Mouse (Mus musculus): ENCODE measurements around the gene Sema7a. TPM values are rescaled to one million over a fixed set of nuclear protein-coding genes. Genes with fewer than 3 reads are reported as not detected.

Gene Sema7a
- polyA plus RNA-seq, 1 experiment from 2014 or later = 0.44 TPM

DNA sequence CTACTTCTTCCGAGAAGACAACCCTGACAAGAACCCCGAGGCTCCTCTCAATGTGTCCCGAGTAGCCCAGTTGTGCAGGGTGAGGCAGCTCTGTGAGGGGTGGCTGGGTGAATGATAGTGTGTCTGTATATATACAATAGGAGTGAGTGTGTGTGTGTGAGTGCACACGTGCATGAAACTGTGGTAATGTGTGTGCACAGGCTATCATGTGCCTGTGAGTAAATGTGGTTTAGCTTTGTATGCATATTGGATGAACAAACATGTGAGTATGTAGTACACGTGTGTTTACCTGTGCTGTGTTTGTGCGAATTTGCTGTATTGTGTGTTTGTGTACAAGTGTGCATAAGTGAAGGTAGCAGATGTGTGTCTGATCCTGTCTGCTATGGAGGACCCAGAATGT lies 15.9 kb downstream of the Sema7a start:
- H3K27ac ChIP-seq = no peak overlapping the region
- H3K36me3 ChIP-seq = no peaks in the 10 kb centered on the region
- H3K9ac ChIP-seq = no peak overlapping the region
- WGBS = 82% methylated on average over 6 of the region's 6 CpGs
- H3K4me2 ChIP-seq = no peak overlapping the region
- no peaks in the 10 kb centered on the region for H3K9me3 ChIP-seq
- 0 out of 2 replicates have a peak, but pooled peaks cover 2% of the 10 kb centered on the region for H3K27me3 ChIP-seq
- no peak for ATAC-seq (ENCODE audit: insufficient number of reproducible peaks, low FRiP score, low TSS enrichment, low read depth)
- no peak overlapping the region for H3K4me3 ChIP-seq
- H3K4me1 ChIP-seq = peaks cover 4% of the 10 kb centered on the region; the same call in 1 of the 2 replicates

DNA sequence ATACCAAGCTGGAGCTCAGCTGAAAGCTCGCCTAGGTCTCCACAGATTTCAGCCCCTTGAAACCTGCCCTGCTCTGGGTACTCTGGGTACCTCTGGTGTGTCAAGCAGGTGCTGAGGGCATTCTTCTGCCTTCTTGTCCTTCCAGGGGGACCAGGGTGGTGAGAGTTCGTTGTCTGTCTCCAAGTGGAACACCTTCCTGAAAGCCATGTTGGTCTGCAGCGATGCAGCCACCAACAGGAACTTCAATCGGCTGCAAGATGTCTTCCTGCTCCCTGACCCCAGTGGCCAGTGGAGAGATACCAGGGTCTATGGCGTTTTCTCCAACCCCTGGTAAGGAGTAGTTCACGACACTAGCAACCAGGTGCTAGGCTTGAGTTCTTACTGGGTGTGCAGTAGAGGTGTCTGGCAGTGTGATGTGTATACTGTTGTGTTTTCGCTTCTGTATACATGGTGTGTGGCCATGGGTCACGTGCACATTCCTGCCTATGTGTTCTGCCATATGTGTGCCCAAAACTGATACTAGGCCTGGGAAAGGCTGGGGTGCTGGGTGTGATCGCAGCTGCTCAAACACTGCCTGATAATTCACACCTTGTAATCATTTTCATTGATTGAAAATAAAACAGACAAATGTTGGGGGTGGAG lies 16.4 kb downstream of the Sema7a start:
- WGBS = 82% methylated on average over 9 of the region's 9 CpGs
- H3K4me1 ChIP-seq = peaks cover 4% of the 10 kb centered on the region; the same call in 1 of the 2 replicates
- no peak for ATAC-seq (ENCODE audit: insufficient number of reproducible peaks, low FRiP score, low TSS enrichment, low read depth)

DNA sequence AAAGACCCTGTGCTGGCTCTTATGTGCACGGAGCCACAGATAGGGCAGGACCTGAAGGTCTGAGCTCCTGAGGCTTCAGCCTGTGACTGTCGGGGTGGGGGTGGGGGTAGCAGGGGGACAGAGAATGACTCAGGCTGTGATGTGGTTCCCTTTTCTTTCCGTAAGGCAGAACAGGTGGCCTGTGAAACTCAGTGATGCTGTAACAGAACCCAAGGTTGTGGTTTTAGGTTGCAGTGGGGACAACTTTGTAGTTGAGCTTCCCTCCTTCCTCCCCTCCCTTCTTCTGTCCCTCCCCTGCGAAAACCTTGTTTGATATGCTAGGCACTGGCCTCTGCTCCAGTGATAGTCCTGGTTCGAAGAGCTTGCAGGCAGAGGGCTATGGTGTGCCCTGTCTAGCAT lies 16.9 kb downstream of the Sema7a start:
- ATAC-seq (ENCODE audit: insufficient number of reproducible peaks, low FRiP score, low TSS enrichment, low read depth) = no peak
- Histone ChIP-seq H3K27ac (no peak overlapping the region), H3K9me3 (no peaks in the 10 kb centered on the region), H3K9ac (no peak overlapping the region), H3K4me3 (no peak overlapping the region), H3K4me1 (peaks cover under 1% of the 10 kb centered on the region; the same call in 1 of the 2 replicates), H3K27me3 (no peaks in the 10 kb centered on the region), H3K36me3 (no peaks in the 10 kb centered on the region), H3K4me2 (no peak overlapping the region)
- WGBS = 72% methylated on average over 5 of the region's 5 CpGs

More for the DNA sequence above, 16.4 kb downstream of the Sema7a start:
- H3K9me3 ChIP-seq = no peaks in the 10 kb centered on the region
- H3K4me2 ChIP-seq = no peak overlapping the region
- no peak overlapping the region for H3K4me3 ChIP-seq
- H3K36me3 ChIP-seq = no peaks in the 10 kb centered on the region
- no peak overlapping the region for H3K27ac ChIP-seq
- H3K27me3 ChIP-seq = no peaks in the 10 kb centered on the region
- no peak overlapping the region for H3K9ac ChIP-seq

DNA sequence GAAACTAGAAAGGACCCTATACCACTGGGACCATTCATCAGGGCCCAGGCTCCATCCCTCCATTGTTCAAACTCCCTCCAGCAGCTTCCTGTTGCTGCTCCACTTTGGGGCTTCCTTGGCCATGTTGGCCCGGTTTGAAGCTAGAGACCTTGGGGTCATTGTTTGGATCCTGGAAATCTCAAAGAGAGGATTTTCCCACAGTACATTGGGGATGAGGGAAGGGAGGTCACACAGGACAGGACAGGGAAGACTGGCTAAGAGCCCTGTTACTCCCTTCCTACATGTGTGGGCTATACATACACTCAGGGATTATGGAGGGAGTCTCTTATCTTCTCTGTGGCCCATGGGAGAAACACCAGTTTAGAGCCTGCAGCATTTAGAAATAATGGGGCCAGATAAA lies 18.7 kb downstream of the Sema7a start:
- ATAC-seq (ENCODE audit: insufficient number of reproducible peaks, low FRiP score, low TSS enrichment, low read depth) = no peak
- H3K9me3 ChIP-seq = no peaks in the 10 kb centered on the region
- no peak overlapping the region for H3K4me2 ChIP-seq
- H3K4me1 ChIP-seq = no peaks in the 10 kb centered on the region
- H3K27me3 ChIP-seq = no peaks in the 10 kb centered on the region
- no peak overlapping the region for H3K9ac ChIP-seq
- no peak overlapping the region for H3K4me3 ChIP-seq
- H3K36me3 ChIP-seq = no peaks in the 10 kb centered on the region
- no peak overlapping the region for H3K27ac ChIP-seq
- 90% methylated on average over 1 of the region's 1 CpGs for WGBS

DNA sequence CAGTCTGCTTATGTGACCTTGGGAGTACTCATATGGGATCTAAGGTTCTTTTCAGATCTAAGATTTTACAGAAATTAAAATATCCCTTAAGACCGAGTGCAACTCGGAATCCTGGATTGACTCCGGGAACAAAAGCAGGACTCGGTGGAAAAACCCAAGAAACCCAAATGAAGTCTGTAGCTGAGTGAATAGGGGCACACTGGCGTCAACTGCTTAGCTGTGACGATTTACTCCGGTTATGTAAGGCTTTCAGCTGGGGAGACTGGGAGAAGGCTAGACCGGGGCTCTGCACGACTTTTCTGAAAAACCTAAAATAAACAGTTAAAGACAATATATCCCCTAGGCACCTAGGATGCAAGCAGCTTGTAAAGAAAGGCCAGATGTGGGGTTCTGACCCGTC lies 19.5 kb downstream of the Sema7a start:
- H3K27me3 ChIP-seq = no peaks in the 10 kb centered on the region
- no peaks in the 10 kb centered on the region for H3K4me1 ChIP-seq
- no peak overlapping the region for H3K4me3 ChIP-seq
- 57% methylated on average over 10 of the region's 10 CpGs for WGBS
- no peak for ATAC-seq (ENCODE audit: insufficient number of reproducible peaks, low FRiP score, low TSS enrichment, low read depth)
- H3K9ac ChIP-seq = no peak overlapping the region
- no peak overlapping the region for H3K27ac ChIP-seq
- no peaks in the 10 kb centered on the region for H3K9me3 ChIP-seq
- H3K36me3 ChIP-seq = no peaks in the 10 kb centered on the region
- H3K4me2 ChIP-seq = no peak overlapping the region

DNA sequence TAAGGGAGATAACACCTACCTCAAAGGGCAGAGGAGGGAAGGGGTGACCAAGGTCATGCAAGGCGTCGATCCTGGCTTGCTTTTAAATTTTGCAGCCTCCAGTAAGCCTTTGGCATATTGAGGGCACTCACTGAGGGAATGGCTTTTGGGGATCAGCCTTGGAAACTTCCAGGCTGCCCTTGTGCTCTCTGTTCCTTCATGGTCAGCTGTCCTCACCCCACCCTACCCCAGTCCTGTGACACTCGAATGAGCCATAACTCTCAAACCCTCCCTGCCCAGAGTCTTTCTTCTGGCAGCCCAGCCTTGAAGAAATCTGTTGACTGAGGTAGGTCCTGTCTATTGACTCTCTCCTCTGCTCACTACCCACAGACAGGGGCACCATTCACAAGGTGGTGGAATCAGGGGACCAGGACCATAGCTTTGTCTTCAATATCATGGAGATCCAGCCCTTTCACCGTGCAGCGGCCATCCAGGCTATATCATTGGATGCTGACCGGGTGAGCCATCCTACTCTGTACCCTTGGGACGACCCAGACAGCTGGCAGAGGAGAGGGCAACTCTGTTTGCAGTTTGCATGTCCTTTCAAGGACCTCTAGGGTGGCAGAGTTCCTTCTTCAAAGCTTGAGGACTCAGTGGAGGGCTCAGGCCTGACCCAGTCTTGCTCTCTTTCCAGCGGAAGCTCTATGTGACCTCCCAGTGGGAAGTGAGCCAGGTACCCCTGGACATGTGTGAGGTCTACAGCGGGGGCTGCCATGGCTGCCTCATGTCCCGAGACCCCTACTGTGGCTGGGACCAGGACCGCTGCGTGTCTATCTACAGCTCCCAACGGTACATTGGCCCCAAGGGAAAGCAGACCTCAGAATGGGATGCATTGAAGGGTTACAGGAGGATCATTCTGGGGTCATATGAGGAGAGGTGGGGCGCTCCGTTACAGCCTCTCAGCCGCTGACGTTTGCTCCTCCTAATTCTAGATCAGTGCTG lies 20.3 kb downstream of the Sema7a start:
- Histone ChIP-seq H3K27me3 (no peaks in the 10 kb centered on the region), H3K4me3 (no peak overlapping the region), H3K4me1 (no peaks in the 10 kb centered on the region), H3K27ac (no peak overlapping the region), H3K9me3 (no peaks in the 10 kb centered on the region), H3K9ac (no peak overlapping the region), H3K4me2 (no peak overlapping the region), H3K36me3 (no peaks in the 10 kb centered on the region)
- WGBS = 76% methylated on average over 17 of the region's 17 CpGs
- no peak for ATAC-seq (ENCODE audit: insufficient number of reproducible peaks, low FRiP score, low TSS enrichment, low read depth)

DNA sequence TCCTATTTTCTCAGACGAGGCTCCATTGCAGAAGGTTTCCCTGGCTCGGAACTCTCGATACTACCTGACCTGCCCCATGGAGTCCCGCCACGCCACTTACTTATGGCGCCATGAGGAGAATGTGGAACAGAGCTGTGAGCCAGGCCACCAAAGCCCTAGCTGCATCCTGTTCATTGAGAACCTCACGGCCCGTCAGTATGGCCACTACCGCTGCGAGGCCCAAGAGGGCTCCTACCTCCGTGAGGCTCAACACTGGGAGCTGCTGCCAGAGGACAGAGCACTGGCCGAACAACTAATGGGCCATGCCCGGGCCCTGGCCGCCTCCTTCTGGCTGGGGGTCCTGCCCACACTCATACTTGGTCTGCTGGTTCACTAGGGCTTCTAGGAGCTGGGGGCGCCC lies 21.3 kb downstream of the Sema7a start:
- Histone ChIP-seq H3K9me3 (no peaks in the 10 kb centered on the region), H3K9ac (no peak overlapping the region), H3K4me1 (no peaks in the 10 kb centered on the region), H3K27me3 (no peaks in the 10 kb centered on the region), H3K4me3 (no peak overlapping the region), H3K4me2 (no peak overlapping the region), H3K36me3 (no peaks in the 10 kb centered on the region), H3K27ac (no peak overlapping the region)
- no peak for ATAC-seq (ENCODE audit: insufficient number of reproducible peaks, low FRiP score, low TSS enrichment, low read depth)
- 84% methylated on average over 15 of the region's 15 CpGs for WGBS

DNA sequence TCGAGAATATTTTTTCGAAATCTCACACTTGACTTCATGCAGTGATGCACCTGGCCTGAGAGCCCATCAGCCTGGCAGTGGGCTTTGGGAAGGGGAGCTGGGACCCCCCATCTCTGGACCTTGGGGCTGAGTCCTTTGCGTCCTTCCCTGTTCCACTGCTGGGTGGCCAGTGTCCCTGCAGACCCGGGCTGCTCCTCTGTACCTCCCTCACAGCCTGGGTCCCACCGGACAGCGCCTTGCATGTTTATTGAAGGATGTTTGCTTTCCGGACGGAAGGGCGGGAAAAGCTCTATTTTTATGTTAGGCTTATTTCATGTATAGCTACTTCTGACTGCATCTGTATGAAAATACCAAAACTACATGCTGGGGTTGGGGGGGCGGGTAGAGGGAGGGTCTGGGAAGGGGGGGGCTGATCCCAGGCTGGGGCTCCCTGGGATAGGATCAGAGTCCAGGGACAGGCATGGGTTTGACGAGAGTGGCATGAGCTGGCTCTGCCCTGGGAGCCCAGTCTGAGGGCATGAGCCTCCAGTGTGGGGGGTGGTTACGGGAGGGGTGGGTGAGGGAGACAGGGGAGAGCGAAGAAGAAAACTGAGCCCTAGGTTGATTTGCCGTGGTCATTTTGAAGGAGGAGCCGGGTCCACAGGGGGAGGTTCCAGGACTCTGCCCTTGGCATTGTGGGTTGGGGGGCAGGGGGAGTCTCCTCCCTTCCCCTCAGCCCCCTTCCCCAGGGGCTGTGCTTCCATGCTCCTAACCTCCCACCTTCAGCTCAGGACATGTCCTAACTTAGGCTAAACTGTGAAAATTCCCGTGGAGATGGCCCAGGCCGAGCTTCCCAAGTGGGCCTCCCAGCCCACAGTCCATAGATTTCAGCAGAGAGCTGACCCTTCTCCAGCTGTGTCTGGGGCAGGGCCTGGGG lies 22.2 kb downstream of the Sema7a start:
- H3K36me3 ChIP-seq = no peaks in the 10 kb centered on the region
- no peak overlapping the region for H3K27ac ChIP-seq
- no peaks in the 10 kb centered on the region for H3K9me3 ChIP-seq
- H3K4me3 ChIP-seq = no peak overlapping the region
- no peaks in the 10 kb centered on the region for H3K27me3 ChIP-seq
- no peak overlapping the region for H3K4me2 ChIP-seq
- ATAC-seq (ENCODE audit: insufficient number of reproducible peaks, low FRiP score, low TSS enrichment, low read depth) = no peak
- H3K9ac ChIP-seq = no peak overlapping the region
- H3K4me1 ChIP-seq = no peaks in the 10 kb centered on the region
- WGBS = 59% methylated on average over 17 of the region's 17 CpGs

DNA sequence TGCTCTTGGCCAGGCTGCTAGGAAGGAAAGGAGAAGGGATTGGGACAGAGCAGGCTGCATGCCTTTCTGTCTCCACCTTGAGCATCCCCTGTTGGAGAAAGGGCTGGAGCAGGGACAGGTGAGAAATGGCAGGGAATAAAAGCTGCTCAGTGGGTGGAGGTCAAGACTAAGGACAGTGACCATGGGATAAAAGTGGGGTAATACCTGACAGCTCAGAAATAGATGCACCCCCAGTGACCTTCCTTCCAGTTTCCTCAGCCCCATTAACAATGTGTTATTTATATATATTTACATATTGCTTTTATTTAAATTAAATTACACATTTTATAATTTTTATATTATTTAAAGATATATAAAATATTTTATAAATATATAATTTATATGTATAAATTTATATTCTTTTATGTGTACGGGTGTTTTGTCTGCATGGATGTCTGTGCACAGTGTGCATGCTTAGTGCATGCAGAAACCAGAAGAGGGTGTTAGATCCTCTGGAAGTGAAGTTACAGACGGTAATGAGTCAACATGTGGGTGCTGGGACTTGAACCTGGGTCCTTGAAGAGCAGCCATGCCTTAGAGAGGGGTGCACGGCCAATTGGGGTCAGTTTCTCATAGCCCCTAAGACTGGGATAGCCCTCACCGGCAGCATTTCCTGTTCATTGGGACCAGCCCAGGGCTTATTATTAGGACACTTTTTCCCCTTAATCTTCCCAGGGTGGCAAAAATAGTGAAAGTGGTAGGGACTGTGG lies 23.5 kb downstream of the Sema7a start:
- WGBS = 82% methylated on average over 4 of the region's 4 CpGs
- Histone ChIP-seq H3K4me3 (no peak overlapping the region), H3K27me3 (no peaks in the 10 kb centered on the region), H3K4me1 (no peaks in the 10 kb centered on the region), H3K9me3 (no peaks in the 10 kb centered on the region), H3K9ac (no peak overlapping the region), H3K36me3 (no peaks in the 10 kb centered on the region), H3K4me2 (no peak overlapping the region), H3K27ac (no peak overlapping the region)
- no peak for ATAC-seq (ENCODE audit: insufficient number of reproducible peaks, low FRiP score, low TSS enrichment, low read depth)

DNA sequence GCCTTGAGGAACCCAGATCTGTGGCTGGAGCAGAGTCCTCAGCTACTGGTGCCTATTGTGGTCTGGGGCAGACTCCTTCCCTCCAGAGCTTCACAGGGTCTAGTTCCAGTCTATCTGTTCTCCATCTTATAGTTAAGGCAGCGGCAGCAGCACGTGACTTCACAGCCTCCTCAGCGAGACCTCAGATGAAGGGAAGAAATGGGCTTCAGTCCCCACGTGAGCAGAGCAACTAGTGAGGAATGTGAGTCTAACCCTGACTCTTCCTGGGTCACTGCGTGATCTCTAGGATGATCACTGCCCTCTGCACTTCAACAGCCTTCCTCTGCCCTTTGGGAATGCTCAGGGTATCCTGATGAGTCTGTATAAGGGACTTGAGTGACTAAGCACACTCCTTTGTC lies 24.1 kb downstream of the Sema7a start:
- Histone ChIP-seq H3K9me3 (no peaks in the 10 kb centered on the region), H3K9ac (no peak overlapping the region), H3K27ac (no peak overlapping the region), H3K4me2 (no peak overlapping the region), H3K4me1 (no peaks in the 10 kb centered on the region), H3K36me3 (no peaks in the 10 kb centered on the region), H3K4me3 (no peak overlapping the region), H3K27me3 (no peaks in the 10 kb centered on the region)
- WGBS = 80% methylated on average over 5 of the region's 5 CpGs
- ATAC-seq (ENCODE audit: insufficient number of reproducible peaks, low FRiP score, low TSS enrichment, low read depth) = no peak
